Mouse (Mus musculus) c-Kit-positive CD71-negative TER-119-negative erythroid progenitor cells, embryonic 14.5 days (primary cell): ENCODE measurements around the gene Minpp1.
A peak's percentile ranks its signal among the peaks of the same experiment; 100 is the strongest.

Source experiments
- DNase-seq: peaks from one replicate; pipeline ENCODE4 v3.0.0-alpha.2; 2013; ENCODE audit warnings: low read depth

Gene Minpp1

DNA sequence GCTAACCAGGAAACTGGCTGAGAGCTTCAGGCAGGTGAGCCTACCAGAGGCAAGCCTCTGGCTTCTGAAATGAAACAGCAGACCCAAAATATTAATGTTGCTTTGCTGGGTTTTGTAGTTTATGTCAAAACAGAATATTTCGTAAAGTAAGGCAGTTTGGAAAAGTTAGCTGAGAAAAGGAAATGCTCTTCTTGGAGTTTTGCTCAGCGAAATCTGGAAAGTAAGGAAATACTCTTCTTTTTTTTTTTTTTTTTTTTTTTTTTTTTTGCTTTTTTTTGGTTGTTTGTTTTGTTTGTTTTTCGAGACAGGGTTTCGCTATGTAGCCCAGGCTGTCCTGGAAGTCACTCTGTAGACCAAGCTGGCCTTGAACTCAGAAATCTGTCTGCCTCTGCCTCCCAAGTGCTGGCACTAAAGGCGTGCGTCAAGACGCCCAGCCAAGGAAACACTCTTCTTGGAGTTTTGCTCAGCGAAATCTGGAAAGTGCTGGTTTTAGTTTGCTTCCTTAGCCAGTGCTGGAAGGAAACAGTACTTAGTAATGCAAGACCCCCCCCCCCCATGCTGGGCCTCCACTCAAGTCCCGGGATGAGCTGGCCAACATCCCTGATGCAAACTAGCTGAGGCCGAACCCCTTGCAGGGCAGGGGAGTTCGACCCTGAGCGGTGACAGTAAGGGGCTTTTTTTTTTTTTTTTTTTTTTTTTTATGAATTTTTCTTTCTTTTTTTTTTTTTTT, 3.8 kb downstream of the Minpp1 start:
- no peak for DNase-seq

DNA sequence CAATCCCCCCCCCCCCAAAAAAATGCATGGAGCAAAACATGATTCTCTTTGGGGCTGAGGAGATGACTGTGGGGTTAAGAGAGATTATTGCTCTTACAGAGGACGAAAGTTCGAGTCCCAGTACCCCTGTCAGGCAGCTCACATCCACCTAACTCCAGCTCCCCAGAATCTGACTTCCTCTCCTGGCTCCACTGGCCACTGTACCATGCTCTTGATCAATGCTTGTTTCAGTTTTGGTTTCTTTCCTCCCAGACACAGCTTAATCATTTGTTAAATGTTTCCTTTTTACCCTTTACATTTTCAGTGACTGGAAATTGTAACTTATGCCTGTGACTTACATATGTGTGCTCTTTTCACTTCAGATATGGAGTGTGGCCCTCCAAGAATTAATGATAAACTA, 5.4 kb downstream of the Minpp1 start:
- DNase-seq: no peak

DNA sequence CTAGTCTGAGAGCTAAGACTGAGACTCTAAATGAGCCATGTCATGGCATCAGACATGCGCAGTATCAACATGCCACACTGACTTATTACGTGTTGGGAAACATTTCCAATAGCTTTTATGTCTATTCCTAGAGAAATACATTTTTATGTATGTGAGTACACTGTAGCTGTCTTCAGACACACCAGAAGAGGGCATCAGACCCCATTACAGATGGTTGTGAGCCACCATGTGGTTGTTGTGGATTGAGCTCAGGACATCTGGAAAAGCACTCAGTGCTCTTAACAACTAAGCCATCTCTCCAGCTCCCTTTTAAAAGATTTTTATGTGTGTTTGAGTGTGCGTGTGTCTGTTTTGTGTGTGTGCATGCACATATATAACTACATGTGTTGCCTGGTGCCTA, 6.8 kb downstream of the Minpp1 start:
- DNase-seq: no peak

DNA sequence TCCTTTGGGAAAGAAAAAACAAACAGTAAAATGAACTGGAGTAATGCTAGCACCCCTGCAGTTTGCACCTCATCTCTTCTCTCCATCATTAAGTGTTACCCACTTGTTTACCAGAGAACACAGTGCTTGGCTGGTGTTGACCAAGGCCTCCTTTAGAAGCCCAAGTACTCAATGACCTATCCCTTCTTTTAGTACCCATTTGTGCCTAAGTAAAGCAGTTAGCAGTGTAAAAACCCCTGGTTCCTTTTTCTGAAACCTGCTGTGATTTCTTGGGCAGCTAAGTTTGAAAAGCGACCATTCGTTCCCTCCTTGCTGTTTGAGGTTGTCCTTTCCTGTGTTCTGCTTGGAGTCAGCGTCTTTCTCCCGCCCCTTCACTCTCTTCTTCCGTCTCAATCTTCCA, 7.4 kb downstream of the Minpp1 start:
- DNase-seq: no peak

DNA sequence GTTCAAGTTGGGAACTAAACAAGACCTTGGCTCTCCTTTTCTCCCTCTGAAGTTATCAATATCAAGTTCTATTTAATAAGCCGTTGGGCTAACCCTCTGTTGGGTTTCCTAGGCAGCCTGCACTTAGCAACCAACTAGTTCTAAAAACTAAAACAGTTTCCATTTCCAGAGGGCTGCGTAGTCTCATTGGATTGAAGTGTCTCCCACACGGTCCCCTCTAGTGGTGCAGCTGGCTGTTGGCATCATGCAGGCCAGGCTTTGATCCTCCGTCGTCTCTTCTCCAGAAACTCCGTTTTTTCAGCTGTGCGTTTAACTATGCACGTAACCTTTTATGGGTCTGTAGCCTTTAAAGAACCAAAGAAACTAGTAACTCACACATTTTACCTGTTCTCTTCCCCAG, 7.9 kb downstream of the Minpp1 start:
- DNase-seq: no peak

DNA sequence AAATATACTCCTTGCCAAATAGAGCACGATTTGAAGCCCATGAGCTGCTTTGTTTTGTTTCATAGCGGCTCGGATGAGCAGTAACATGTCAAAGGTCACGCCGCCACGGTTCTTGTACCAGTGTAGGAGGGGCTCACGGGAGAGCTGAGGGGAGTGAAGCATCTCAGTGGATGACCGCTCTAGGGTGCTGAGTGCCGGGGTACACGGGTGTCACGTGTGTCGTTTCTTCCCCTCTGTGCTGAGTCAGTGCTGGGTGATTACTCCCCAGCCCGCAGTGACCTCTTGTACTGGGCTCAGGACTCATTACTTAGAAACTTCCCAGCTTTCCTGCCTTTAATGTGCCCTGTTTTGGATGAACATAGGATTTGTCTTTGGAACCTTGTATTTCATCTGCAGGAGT, 9.0 kb downstream of the Minpp1 start:
- DNase-seq: no peak

DNA sequence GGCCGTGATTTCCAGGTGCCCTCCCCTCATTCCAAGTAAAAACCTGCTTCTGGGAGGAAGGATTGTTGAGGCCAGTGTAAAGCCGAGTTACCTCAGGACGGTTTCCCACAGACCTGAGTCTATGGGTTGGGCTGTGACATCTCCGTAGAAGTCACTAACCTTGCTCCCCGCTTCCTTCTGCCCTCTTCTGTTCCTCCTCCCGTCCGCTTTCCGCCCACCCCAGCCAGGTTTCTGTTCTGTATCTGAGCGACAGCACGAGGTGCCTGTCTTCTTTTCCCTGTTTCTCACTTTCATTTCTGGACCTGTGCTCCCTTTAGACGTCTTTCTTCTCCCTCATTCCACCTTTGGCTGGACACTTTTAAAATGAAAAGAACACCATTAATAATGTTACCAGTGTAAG, 9.5 kb downstream of the Minpp1 start:
- DNase-seq: no peak

DNA sequence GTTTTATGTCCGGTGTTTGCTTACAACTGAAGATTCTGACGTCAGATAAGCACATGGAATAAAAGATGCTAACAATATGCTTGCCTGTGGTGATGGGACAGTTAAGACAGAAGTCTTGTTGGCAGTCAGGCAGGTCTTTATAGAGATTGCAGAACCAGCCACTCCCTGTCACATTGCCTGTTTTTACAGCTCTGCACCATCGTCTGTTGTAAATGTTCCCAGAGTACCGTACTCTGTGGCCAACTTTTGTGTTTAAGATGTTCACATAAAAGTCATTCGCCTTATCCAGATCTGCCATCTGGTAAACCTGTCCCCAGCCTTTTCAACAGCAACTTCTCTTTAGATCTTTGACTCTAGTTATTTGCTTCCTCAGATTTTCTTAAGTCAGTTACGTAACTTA, 11.8 kb downstream of the Minpp1 start:
- DNase-seq: no peak

DNA sequence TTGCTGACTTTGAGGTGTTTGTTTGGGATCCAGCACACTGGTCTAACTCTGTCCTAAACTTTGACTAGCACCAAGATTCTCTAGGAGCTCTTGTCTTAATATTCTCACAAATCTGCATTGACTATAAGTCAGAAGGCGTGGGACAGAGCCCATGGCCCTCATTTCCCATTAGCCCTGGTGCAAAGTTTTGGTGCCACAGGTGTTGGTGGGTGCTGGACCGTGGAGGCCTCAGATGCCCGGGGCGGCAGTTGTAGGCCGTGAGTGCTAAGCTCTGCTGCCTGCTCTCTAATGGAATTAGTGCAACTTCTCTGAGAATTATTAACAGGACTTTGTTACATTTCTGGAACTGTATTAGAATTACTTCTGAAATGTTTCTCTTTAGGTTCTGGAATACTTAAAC, 12.4 kb downstream of the Minpp1 start:
- DNase-seq: no peak

DNA sequence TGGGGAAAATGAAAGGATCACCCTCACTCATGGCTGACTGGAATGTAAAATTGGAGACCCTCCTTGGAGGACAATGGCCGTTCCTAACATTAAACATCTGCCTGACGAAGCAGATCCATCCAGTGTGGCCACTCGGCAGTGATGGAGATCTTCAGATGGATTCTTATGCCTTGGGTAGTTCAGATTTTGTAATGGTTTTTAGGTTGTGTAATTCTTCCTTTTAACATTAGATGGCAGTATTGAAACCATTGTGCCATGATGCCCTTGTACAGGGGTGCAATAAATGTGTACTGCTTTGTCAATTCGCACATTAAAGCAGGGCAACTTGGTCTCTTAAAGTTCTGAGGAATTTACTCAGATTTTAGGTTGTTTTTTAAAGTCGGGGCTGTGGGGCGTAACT, 15.8 kb downstream of the Minpp1 start:
- DNase-seq: no peak

DNA sequence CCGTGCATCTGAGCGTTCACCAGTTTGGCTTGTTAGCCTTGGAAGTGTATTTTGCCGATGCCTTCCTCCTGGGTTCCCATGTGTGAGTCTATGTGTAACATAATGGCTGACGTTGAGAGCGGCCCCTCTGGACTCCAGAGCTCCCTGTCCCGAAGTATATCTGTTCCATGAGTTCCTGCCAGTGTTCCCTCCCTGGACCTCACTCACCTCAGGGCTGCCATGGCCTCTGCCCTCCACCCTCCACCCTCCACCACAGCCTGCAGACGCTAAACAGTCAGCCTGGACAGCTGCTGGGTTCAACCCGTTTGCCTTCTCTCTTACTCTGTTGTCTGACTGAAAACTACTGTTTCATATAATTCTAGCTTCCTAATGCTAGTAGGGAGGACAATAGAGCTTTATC, 20.5 kb downstream of the Minpp1 start:
- no peak for DNase-seq

DNA sequence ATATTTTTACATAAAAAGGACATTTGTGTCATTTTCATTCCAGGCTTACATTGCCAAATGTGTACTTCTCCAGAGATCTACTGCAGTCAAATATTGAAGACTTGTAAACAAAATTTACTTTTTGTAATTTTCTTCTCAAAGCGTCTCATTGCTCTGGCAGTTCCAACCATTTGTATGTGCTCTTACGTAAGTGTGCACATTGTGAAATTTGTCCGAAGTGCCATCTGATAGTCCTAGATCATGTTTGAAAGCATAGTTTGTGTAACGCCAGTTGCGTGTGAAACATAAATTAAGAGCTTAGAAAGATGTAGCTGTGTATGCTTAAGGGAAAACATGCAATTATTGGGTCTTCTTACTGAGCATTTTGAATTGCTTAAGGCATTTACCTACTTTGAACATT, 20.9 kb downstream of the Minpp1 start:
- DNase-seq: no peak

DNA sequence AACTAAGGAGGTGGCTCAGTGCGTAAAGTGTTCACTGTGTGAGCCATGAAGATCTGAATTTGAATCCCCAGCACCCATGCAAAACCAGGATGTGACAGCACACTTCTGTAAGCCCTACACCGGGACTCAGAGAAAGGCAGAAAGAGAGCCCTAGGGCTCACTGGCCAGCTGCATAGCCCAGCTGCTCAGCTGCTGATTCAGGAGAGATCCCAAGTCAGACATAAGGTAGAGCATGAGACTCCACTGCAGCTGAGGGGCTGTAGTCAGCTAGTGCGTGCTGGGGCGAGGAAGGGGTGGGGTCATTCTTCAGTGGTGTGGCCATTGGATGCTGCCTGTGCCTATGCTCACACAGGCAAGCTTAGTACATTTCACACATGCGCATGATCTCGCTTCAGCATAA, 21.5 kb downstream of the Minpp1 start:
- DNase-seq: no peak

DNA sequence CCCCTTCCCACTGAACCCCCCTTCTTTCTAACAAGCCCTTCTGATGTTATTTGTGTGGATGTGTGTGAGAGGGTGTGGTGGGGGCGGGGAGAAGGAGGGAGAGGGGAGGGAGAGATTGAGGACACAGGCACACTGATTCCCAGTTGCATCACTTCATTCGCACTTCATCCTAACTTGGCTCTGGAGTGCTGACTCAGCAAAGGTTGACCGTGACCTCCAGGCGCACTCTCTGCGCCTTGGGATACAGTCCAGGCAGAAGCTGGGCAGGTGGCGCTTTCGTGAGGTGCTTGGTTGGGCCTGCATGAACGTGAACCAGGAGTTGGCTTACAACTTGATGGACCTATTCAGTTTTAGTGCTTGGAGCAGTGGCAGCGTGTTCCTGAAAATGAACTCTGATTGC, 22.0 kb downstream of the Minpp1 start:
- DNase-seq: no peak

DNA sequence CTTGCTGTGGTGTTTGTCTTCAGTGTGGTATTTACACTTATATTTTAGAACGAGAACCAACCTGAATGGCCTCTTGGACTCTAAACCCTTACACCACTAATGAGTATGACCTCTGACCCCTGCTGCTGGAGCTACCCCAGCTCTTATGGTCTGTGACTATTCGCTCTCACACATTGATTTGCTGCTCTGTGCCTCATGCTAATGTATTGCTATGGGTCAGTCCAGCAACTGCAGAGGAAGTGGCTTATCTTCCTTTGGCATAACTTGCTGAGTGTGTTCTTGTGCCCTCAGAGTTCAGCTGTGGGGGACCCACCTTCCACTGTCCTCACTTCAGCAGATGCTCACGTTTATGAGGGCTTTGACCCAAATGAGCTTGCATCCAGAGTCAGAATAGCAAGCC, 24.7 kb downstream of the Minpp1 start:
- DNase-seq: no peak

DNA sequence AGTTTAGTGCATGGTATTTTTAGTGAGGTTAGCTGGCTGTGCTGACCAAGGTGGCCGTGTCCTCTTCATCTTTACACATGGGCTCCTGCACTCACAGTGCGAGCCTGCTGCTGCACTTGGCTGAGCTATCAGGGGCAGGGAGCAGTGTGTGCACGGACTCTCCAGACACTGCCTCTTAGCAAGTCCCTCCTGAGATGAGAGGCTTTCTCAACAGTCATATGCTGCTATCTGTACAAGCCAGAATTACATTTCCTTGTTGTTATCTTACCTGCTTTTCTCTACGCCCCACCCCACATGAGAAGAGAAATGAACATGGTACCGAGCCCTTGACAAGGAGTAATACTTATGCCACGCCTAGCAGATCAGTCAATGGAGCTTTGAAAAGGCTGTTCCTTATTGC, 25.4 kb downstream of the Minpp1 start:
- DNase-seq: no peak

DNA sequence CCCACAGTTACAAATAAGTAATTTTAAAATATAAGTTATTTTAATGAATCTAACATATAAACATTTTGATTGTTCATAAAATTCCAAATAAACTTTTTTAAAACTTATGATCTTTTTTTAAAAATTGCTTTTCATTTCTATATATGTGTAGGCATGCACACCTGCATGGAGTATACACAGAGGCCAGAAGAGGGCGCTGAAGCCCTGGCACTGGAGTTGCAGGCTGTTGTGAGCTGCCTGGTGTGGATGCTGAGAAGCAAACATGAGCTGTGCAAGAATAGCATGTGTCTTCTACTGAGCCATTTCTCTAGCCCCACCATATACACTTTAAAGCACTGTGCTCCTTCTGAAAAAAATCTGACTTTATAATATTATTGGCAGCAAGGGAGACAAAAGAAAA, 26.9 kb downstream of the Minpp1 start:
- DNase-seq: no peak

DNA sequence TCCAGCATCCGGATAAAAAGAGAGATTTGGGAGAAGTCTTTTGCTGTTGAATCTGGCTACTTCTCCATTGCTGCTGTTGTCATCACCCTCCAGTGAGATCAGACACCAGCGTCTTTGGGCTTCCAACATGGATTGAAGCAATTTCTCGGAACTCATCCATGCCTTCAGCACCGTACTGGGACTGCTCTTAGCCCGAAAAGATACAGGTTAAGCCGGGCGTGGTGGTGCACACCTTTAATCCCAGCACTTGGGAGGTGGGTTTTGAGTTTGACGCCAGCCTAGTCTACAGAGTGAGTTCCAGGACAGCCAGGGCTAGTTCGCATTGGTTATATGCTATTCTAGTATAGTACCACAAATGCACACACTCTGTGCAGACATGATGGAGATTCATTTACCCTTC, 31.0 kb downstream of the Minpp1 start:
- DNase-seq: no peak

DNA sequence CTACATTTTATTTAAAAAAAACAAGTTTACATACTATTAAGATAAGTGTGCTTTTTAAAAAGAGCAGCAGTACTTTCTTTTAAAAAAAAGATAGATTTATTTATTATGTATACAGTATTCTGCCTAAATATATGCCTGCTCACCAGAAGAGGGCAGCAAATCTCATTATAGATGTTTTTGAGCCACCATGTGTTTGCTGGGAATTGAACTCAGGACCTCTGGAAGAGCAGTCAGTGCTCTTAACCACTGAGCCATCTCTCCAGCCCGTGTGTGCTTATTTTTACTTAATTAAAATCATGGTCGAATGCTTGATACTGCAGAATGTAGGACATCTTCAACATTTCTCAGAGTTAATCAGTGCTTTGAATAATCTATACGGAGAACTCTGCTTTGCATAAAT, 35.9 kb downstream of the Minpp1 start:
- no peak for DNase-seq

DNA sequence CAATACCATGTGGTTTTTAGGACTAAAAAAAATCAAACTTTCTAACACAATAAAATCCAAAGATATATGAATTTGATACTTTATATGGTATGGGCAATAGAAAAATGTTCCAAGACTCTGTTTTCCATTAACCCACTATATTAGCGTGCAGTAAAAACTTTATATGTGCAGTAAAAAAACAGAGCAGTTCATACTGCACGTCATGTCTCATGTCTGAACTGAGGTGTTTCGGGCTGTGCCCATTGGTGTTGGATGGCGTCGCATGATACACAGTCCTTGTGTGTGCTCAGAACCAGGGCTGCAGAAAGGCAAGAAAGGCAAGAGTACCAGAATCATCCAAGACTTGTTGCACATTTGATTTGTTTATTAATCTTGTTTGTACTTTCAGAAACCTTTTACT, 36.7 kb downstream of the Minpp1 start:
- no peak for DNase-seq

DNA sequence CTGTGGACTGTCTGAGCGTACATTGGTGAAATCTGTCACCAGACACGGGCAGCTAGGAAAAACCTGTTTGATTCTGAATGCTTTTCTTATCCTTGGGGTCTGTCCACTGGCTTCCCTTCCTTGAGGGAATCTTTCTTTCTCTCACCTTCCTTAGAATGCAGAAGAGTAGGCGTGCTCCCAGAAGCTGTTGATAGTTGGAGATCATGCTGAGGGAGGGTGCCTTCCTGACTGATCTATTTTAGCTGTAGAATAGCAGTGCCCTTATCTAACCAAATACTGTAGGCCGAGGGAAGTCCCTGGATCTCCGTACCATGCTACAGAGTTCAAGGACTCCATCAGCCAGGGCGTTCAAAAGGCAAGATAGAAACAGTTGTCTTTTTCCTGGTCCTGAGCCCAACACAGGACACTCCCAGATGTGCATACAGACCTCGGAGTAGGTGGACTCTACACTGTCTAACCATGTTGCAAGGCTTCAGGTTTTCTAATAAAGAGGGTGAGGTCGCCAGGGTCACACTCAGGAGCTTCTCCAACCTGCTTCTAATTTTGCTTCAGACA, 37.3 kb downstream of the Minpp1 start:
- no peak for DNase-seq

DNA sequence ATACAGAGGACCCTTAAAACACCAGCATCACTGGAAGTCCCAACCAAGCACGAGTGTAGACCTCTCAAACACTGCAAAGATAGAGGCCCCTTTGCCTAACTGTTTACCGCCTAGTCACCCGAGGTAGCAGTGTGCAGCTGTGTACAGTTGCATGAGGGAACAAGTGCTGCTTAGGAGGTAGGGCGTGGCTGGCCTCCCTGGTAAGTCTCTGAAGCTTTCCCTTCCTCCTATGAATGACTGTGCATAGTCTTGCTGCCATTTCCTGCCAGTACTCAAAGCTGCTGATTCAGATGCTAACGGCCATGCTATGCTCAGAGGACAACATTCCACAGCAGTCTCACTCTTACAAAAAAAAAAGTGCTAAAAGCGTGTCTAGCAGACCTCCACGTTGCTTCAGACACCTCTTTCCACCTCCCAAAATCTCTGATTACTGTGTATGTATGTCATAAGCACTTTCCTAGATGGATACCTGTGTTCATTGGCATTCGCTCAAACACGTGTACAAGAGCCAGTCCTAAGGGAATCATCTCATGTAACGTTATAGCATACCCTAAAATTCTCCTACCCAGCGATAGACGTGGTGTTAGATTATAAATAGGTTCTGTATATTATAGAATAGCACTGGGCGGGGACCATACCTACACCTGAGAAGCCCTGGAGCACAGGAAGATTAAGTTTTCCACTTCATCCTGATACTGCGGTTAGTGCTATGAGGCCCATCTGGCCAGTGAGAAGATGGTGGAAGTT, 38.4 kb downstream of the Minpp1 start:
- peak; percentile 42 for DNase-seq

DNA sequence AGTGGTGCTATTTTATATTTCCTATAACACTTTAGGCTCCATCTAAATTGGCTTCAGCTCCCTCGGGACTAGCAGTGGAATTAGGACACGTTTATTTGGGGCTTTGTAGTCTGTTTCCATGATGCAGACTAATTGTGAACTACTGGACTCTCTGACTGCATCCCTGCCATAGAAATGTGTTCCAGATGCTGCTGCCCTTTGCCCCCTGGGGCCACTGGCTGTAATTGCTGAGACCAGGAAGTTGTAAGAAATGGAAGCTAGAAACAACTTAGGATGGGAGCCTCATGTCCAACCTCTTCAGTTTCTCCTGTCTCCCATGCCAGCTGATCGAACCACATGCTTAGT, 38.9 kb downstream of the Minpp1 start:
- no peak for DNase-seq

DNA sequence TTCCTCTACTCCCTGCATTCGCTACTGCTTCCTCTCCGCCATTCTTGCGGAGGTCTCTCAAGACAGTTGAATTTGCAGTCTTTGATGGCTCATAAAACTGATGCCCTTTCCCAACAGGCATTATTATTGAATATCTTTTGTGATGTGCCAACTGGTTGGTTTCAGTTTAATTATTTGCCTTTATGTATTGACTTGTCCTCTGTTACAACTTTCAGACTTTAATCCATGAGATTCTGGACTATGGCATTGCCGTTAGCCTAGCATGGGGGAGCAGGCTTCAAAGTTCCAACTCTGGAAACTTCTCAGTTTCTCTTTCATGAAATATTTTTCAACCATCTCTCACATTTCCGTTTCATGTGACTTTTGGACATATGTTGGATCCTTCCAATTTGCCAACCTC, 41.6 kb downstream of the Minpp1 start:
- no peak for DNase-seq
